Mouse (Mus musculus): ENCODE data around the gene Paqr7.
"Not testable (repeated sequence)": the region's sequence is repeated elsewhere in the genome, so short reads cannot be mapped to it uniquely, and the experiment has no call there.

Gene Paqr7

GRCm38 (mm10) chr4:134471469-134471868 is 25.0 kb upstream of the Paqr7 start:
- no peak for DNase-seq (ENCODE audit: low read depth, low spot score)

DNA sequence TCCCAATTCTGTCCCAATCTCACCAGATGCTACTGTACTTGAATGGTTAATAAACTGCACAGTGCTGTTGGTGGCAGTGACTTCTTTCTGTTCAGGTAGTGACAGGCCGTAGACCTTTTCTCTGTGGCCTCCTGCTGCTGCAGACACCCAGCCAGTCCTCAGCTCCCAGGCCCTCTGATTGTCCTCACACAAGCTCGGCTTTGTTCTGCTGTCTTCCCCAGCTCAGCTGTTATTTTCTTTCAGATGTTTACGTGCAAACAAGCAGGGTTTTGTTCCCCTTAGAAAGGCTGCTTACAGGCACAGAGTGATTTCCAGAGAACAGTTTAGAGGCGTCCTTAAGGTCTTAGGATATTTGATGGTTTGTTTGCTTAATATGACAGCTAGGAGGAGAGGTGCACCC is 22.7 kb upstream of the Paqr7 start:
- no peak for DNase-seq (ENCODE audit: low read depth, low spot score)

GRCm38 (mm10) chr4:134474240-134474639 is 22.3 kb upstream of the Paqr7 start:
- DNase-seq (ENCODE audit: low read depth, low spot score) = no peak

DNA sequence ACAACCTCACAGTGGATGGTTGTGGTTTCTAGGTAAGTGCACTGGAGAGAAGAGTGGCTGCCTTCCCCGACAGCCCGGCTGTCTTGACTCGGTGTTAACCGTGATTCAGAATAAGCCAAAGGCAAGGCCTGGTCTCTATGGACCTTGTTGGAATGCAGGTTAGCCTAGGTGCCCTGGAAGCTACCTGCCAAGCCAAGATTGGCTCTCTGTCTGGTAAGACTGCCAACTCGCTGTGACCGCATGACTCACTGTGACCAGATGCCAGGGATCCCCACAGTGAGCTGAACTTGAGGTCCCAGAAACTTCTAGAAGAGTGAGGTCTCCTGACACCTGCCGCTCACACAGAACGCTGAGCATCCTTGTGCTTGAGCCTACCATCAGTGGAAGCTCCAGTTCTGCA is 19.6 kb upstream of the Paqr7 start:
- DNase-seq (ENCODE audit: low read depth, low spot score) = no peak

DNA sequence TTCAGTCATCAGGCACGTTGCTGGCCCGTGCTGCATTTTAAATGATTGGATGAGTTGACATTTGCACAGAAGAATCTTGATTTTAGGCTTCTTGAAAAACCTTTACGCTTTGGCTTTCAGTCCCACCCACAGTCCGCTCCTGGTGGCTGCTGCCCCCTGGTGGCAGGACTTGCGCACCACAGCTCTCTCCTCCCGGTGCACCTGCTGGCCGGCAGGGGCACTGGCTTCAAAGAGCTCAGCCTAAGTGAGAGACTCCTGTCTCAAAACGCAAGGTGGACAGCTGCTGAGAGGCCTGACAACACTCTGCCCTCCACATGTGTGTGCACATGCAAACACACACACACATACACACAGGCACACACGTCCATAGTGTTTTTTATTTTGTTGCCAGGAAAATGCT is 18.5 kb upstream of the Paqr7 start:
- DNase-seq (ENCODE audit: low read depth, low spot score) = peak; percentile 80

- no peak for DNase-seq (ENCODE audit: low read depth, low spot score)
Observed at GRCm38 (mm10) chr4:134479839-134480238, 16.7 kb upstream of the Paqr7 start.

DNA sequence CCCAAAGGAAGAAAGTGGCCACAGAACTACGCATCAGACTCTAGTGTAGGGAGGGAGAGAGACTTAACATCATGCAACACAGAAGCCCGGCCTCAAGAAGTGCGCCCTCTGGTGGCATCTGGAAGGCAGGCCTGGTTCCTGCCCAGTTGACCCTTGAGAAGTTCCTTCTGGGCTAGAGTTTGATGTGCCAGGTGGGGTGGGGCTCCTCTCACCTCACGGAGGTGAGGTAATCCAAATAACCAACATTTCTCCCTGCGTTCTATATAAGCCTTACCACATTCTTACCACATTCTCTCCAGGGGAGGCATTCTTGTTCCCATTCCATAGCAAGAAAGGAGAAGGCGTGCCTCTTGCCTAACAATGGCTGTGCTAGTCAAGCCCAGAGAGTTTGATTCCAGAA is 15.6 kb upstream of the Paqr7 start:
- no peak for DNase-seq (ENCODE audit: low read depth, low spot score)

- DNase-seq (ENCODE audit: low read depth, low spot score) = no peak
Observed at GRCm38 (mm10) chr4:134481270-134481669, 15.2 kb upstream of the Paqr7 start.

DNA sequence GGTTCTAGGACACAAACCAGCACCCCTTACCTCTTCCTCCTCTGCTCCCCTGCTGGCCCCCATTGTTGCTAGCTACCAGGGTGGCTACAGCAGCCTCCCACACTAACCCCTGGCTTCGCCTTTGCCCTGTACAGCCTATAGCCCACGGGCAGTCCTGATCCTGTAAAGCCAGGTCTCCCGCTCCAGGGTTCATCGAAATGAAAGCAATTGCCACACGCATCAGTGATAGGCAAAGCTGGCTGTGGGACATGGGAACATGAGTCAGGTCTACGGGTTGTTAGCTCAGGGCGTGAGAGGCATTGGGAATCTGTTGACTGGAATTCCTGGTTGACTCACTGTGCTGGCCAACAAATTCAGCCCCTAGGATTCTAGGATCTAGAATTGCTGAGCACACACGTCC is 14.1 kb upstream of the Paqr7 start:
- no peak for DNase-seq (ENCODE audit: low read depth, low spot score)

- DNase-seq (ENCODE audit: low read depth, low spot score) = no peak
Observed at GRCm38 (mm10) chr4:134483078-134483688, 13.3 kb upstream of the Paqr7 start.

DNA sequence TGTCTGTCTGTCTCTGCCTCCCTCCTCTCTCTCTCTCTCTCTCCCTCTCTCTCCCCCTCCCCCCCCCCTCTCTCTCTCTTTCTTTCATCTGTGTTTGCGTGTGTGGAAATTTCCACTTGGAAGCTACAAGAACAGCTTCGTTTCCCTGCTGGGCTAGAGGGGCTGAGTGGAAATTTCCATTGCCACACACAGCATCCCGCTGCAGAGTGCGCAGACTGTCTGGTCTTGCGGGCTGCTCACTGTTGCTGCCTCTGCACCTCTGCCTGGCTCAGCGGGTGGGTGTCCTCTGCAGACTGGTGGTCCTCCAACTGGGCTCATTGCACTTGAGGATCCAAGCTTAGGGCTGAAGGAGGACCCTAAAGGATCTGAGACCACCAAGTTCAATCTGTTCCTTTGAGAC is 12.8 kb upstream of the Paqr7 start:
- no peak for DNase-seq (ENCODE audit: low read depth, low spot score)

GRCm38 (mm10) chr4:134484231-134484630 is 12.3 kb upstream of the Paqr7 start:
- DNase-seq (ENCODE audit: low read depth, low spot score) = no peak

DNA sequence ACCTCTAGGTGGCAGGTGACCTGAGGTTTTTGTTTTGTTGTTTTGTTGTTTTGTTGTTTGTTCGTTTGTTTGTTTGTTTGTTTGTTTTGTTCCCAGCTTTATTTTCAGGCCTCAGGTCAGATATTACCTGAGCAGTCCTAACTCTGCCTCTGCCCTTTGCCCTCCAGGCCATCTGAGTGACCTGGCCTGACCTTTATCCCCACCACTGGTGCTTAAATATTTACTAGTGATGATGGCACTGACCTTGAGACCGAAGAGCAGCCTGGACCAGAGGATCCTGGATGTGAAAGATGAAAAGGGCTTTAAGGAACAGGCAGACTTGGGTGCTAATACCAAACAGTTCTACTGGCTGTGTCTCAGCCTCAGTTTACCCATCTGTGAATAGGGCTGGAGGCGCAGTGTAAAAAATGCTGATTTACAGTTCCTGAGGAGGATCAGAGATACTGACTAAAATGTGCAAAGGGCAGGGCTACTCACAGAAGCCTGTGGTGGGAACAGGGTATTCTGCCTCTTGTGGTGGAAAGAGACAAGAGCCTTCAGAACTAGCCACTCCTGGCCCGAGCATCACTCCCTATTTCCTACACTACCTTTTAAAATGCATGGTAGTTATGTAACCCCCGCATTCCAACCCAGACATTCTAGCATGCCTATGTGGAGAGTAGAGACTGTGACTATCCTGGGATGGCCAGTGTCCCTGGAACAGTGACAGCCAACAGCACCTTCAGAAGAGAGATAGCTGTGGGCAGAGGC is 11.2 kb upstream of the Paqr7 start:
- no peak for DNase-seq (ENCODE audit: low read depth, low spot score)

DNA sequence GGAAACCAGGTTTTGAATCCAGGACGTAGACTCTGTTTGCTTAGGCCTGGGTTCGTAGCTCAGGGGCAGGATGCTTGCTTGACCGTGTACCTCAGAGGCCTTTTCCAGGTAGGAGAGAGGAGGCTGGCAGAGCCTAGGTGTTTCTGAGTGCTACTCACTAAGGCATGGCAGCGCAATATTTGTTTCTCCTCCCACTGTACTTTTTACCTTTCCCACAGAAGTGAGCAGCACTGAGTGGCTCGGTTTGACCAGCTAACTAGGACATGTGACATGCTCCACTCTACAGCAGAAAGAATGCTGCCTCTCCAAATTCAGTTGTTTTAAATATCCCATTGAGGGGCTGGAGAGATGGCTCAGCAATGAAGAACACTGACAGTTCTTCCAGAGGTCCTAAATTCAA is 8.3 kb upstream of the Paqr7 start:
- no peak for DNase-seq (ENCODE audit: low read depth, low spot score)

GRCm38 (mm10) chr4:134489986-134490665 is 6.4 kb upstream of the Paqr7 start:
- no peak for DNase-seq (ENCODE audit: low read depth, low spot score)

DNA sequence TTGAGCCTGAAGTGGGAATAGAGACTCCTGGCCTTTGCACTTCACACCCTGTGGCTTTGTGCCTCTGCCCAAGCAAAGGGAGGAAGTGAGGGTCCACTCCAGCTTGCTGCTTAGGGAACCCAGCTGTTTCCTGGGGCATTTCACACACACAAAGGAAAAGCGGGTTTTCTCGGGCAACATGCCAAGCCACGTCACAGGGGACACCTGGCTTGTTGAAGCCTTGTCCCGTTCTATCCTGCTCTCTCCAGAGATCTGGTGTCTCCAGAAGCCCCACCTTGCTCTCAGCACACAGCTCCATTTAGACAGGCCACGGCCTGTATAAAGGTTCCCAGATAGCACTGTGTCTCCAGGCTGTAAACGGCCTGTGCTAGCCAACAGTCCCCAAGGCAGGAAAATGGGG is 4.8 kb upstream of the Paqr7 start:
- no peak for DNase-seq (ENCODE audit: low read depth, low spot score)

DNA sequence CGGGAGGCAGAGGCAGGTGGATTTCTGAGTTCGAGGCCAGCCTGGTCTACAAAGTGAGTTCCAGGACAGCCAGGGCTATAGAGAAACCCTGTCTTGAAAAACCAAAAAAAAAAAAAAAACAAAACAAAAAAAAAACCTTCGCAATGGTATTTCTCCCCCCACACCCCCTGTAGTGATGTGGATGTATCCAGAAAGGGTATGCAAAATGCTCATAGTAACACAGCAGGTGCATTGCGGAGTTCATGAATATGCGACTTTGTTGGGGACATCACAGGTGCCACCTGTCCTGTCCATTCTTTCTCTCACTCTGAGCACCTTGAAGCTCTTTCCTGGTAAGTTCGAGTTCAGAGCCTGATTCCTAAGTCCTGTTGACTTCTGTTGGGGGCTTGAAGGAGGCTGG is 2.3 kb upstream of the Paqr7 start:
- not testable (repeated sequence) for DNase-seq (ENCODE audit: low read depth, low spot score)

DNA sequence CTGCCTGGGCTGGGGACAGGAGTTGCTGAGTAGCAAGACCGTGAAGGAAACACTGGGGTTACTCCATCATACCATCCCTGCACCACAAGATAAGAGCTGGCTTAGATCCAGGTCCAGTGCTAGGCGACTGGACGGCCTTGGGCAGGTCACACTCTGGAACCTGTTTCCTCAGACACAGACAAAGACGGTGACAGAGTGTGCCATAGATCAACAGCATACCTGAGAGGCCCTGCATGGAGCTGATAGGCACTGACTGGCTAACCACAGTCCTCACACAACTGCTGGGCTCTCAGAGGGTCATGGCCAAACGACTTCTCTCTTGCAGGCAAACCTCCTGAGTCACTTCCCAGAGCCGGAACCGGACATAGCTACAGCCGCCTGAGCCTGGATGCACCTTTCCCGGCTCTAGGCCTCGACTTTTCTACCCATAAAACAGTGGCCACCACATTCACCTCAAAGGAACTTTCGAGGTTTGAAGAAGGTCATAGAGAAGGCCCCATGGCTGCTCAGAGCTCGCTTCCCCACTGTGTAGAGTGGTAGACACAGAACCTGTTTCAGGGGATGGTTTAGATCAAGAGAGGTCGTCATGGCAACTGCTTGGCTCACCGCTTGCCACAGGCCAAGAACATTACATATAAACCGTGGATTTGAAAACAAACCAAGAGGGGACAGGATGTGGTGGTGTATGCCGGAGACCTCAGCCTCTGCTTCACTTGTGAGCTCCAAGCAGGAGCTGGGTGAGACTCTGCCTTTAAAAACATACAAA is 1.5 kb upstream of the Paqr7 start:
- no peak for DNase-seq (ENCODE audit: low read depth, low spot score)

GRCm38 (mm10) chr4:134495546-134495923 is 962 bp upstream of the Paqr7 start:
- DNase-seq (ENCODE audit: low read depth, low spot score) = no peak

GRCm38 (mm10) chr4:134497223-134497622 is 726 bp downstream of the Paqr7 start:
- no peak for DNase-seq (ENCODE audit: low read depth, low spot score)

DNA sequence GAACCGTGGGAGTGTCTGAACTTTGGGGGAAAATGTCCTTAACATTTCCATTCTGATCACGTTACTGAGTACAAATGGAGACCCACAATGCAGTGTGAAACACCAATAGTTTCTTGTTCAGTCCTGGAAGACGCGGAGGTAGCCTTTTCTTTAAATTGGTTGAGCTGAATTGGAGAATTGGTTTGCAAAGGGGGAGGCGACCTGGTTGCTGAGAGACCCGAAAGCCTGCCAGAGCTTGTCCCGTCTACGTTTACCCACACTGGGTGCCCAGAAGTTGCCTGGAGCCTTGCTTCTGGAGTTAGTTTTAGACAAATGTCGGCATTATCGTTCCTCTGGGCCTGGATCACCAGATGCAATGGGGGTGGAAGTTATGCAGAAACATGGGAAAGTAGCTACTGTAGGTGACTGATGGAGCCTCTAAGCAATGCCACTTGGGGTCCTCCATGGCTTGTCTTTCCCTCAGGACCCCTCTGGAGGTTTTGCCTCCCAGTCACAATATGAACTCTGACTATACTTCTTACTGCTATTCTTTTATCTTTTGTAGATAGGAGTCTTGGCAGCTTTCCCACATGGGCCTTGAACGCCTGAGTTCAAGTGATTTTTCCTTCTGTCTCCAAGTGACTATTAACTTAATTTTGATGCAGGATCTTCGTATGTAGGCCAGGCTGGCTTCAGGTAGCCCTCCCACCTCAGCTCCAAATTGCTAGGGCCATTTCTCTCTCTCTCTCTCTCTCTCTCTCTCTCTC is 1.7 kb downstream of the Paqr7 start:
- DNase-seq (ENCODE audit: low read depth, low spot score) = no peak

DNA sequence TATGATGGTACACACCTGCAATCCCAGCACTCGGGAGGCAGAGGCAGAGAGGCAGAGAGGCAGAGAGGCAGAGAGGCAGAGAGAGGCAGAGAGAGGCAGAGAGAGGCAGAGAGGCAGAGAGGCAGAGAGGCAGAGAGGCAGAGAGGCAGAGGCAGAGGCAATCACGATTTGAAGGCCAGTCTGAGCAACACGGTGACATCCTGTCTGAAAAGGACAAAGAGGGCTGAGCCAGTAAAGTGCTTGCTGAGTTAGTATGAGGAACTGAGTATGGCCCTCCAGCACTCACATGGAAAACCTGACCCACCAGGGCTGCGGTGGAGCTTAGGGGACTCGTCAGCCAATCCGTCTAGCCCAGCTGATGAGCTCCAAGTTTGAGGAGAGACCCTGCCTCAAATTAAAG is 2.5 kb downstream of the Paqr7 start:
- DNase-seq (ENCODE audit: low read depth, low spot score) = not testable (repeated sequence)

All from retina, postnatal 7 days (tissue).